Mouse (Mus musculus) kidney, embryonic 14.5 days (tissue): ENCODE measurements around the gene Smyd3. TPM values are rescaled to one million over a fixed set of nuclear protein-coding genes. Genes with fewer than 3 reads are reported as not detected.
A peak's percentile ranks its signal among the peaks of the same experiment; 100 is the strongest.

Experiments used
- ATAC-seq: fragments of 200-750 bp; cut with Nextera tagmentation; 2 replicates; pipeline ENCODE4 v1.8.0; 2017; ENCODE audit warnings: moderate number of reproducible peaks, mild to moderate bottlenecking, moderate TSS enrichment, moderate library complexity; ENCODE audit not compliant: low FRiP score, low TSS enrichment
- H3K27ac ChIP-seq: fragments of 300-500 bp; sonication (generic); 2 replicates; pipeline ENCODE4 v1.5.1; 2014; ENCODE audit warnings: low read depth, mild to moderate bottlenecking, low read length, moderate library complexity, mixed read lengths
- H3K27me3 ChIP-seq: fragments of 300-500 bp; sonication (generic); 2 replicates; pipeline ENCODE4 v1.6.1; 2014; ENCODE audit warnings: mild to moderate bottlenecking, low read length; ENCODE audit not compliant: control insufficient read depth, insufficient read depth
- H3K36me3 ChIP-seq: fragments of 300-500 bp; sonication (generic); 2 replicates; pipeline ENCODE4 v1.6.1; 2014; ENCODE audit warnings: low read length, mixed read lengths; ENCODE audit not compliant: control insufficient read depth, insufficient read depth
- H3K4me1 ChIP-seq: fragments of 300-500 bp; sonication (generic); 2 replicates; pipeline ENCODE4 v1.6.1; 2014; ENCODE audit warnings: low read length, mixed read lengths; ENCODE audit not compliant: control insufficient read depth, insufficient read depth
- H3K4me2 ChIP-seq: fragments of 300-500 bp; sonication (generic); replicated peaks from 2 replicates; pipeline ENCODE4 v1.6.1; 2014; ENCODE audit warnings: low read depth, mild to moderate bottlenecking, low read length
- H3K4me3 ChIP-seq: fragments of 300-500 bp; sonication (generic); 2 replicates; pipeline ENCODE4 v1.5.1; 2014; ENCODE audit warnings: mild to moderate bottlenecking, low read length
- H3K9ac ChIP-seq: fragments of 300-500 bp; sonication (generic); 2 replicates; pipeline ENCODE4 v1.6.1; 2014; ENCODE audit warnings: low read depth, mild to moderate bottlenecking, low read length, moderate library complexity
- H3K9me3 ChIP-seq: fragments of 300-500 bp; sonication (generic); 2 replicates; pipeline ENCODE4 v1.6.1; 2016; ENCODE audit warnings: low read length; ENCODE audit not compliant: control insufficient read depth
- WGBS: fragments of 180-500 bp; shearing (Covaris S2); extraction: QIAGEN DNeasy Blood & Tissue Kit; methylation state at CpG from one replicate; pipeline ENCODE4 v1.1.7; 2014; 5-methylcytosine and 5-hydroxymethylcytosine counted together
- polyA plus RNA-seq: library from polyadenylated mRNA; unstranded; fragments of >200 nt; fragmentation: Nextera tagmentation; extraction: Ambion mirVana; gene quantifications from 2 replicates; pipeline ENCODE4 v1.2.1, GENCODE M21; 2014

Gene Smyd3
- polyA plus RNA-seq, 1 experiment from 2014 or later = 21.5 TPM

GRCm38 (mm10) chr1:179236217-179236840 lies 281.5 kb downstream of the Smyd3 start:
- 24% methylated on average over 8 of the region's 8 CpGs for WGBS
- peak overlapping the region; percentile 47; the same call in 1 of the 2 replicates for H3K27ac ChIP-seq

DNA sequence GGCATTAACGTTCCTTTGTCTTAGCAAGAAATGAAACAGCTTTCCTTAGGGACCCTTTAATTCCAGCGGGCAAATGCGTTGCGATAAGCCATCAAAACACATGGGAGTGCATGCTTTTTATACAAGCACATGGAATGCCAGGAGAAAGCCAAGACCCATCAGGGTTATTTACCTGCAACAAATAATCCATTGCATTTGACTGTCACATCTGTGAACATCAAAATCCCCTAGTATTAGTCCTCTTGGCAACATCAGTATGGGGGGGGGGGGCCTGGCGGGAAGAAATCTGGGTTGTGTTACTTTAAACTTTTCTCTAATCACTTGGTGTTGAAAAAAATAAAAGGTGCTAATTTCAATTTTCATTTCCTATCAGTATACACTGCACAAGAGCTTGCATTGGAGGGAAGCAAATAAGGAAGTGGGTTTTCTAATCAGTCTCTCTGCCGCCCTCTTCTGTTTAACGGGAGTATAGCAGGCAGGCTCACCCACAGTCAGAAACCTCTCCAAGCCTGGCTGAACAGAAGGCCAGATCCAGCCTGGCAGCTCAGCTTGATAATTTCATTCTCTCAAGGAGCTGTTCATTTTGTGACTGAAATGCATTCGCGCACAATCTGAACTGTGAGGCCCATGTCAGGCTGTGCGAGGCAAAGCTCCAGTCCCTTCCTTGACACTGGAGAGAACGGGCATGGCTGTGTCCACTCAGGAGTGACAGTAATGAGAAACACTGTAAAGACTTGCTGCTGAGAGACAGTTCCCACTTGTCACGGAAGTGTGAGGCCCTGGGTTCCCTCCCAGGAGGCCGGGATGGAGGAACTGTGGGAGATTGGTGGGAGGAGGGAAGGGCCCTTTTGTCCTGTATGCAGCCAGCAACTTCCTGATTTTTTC lies 285.8 kb downstream of the Smyd3 start:
- H3K9ac ChIP-seq = no peak overlapping the region
- no peaks in the 10 kb centered on the region for H3K9me3 ChIP-seq
- no peaks in the 10 kb centered on the region for H3K36me3 ChIP-seq
- H3K4me1 ChIP-seq = peaks cover 13% of the 10 kb centered on the region; the same call in 1 of the 2 replicates
- no peak overlapping the region for H3K4me2 ChIP-seq
- peak; percentile 43 for ATAC-seq
- H3K27me3 ChIP-seq = no peaks in the 10 kb centered on the region
- 30% methylated on average over 13 of the region's 13 CpGs for WGBS
- H3K4me3 ChIP-seq = no peak overlapping the region
- H3K27ac ChIP-seq = peak overlapping the region; percentile 64

More at GRCm38 (mm10) chr1:179236217-179236840, 281.5 kb downstream of the Smyd3 start:
- H3K9me3 ChIP-seq = no peaks in the 10 kb centered on the region
- H3K4me3 ChIP-seq = no peak overlapping the region
- H3K36me3 ChIP-seq = no peaks in the 10 kb centered on the region
- no peaks in the 10 kb centered on the region for H3K27me3 ChIP-seq
- H3K4me2 ChIP-seq = 0 out of 2 replicates have a peak overlapping the region, but pooled peaks have one; percentile 2
- no peak overlapping the region for H3K9ac ChIP-seq
- H3K4me1 ChIP-seq = peaks cover 13% of the 10 kb centered on the region; the same call in 1 of the 2 replicates
- ATAC-seq = peak; percentile 76

DNA sequence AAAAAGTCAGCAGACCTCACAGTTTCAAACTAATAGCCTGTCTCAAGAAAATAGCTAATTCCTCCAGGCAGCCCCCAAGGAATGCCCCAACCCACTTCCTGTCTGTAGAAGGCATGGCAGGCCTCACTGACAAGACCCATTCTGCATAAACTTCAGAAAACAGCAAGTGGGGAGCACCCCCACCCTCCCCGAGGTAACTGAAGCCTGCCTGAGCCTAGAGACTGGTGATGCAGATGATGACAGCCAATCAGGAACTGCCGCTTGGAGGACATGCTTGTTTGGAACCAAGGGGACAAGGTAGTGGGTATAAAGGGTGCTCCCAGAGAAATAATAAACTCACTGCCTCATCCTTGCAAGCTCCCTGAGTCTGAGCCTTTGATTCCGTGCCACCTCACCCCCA lies 288.3 kb downstream of the Smyd3 start:
- Histone ChIP-seq H3K4me2 (no peak overlapping the region), H3K9me3 (no peaks in the 10 kb centered on the region), H3K36me3 (no peaks in the 10 kb centered on the region), H3K4me1 (peaks cover 3% of the 10 kb centered on the region; the same call in 1 of the 2 replicates), H3K9ac (no peak overlapping the region), H3K27me3 (no peaks in the 10 kb centered on the region), H3K27ac (no peak overlapping the region), H3K4me3 (no peak overlapping the region)
- WGBS = 71% methylated on average over 3 of the region's 3 CpGs
- ATAC-seq = no peak

DNA sequence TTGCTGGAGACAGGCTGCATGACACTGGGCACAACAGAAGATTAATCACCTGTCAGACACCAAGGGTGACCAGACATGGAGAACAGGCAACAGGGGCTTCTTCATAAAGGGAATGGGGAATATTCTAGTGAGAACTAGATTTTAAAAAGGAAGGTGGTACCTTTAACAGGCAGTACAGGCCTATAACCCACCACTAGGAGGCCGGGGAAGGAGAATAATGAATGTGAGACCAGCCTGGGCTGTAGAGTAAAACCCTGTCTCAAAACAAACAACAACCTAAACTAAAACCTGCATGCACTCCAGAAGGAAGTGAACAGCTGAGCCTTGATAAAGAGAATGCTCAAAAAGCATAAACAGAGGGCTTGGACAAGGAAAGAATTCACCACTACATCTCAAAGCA lies 297.6 kb downstream of the Smyd3 start:
- Histone ChIP-seq H3K4me1 (no peaks in the 10 kb centered on the region), H3K36me3 (no peaks in the 10 kb centered on the region), H3K27ac (no peak overlapping the region), H3K27me3 (no peaks in the 10 kb centered on the region), H3K4me3 (no peak overlapping the region), H3K9me3 (no peaks in the 10 kb centered on the region), H3K9ac (no peak overlapping the region), H3K4me2 (no peak overlapping the region)
- no peak for ATAC-seq
- WGBS = 35% methylated on average over 1 of the region's 1 CpGs

GRCm38 (mm10) chr1:179218061-179218460 lies 299.8 kb downstream of the Smyd3 start:
- 45% methylated on average over 5 of the region's 5 CpGs for WGBS
- no peak overlapping the region for H3K4me2 ChIP-seq
- ATAC-seq = 0 out of 2 replicates have a peak, but pooled peaks have one; percentile 9
- H3K27ac ChIP-seq = no peak overlapping the region
- peaks cover 9% of the 10 kb centered on the region for H3K4me1 ChIP-seq
- H3K4me3 ChIP-seq = no peak overlapping the region
- no peaks in the 10 kb centered on the region for H3K36me3 ChIP-seq
- H3K9me3 ChIP-seq = no peaks in the 10 kb centered on the region
- no peaks in the 10 kb centered on the region for H3K27me3 ChIP-seq
- no peak overlapping the region for H3K9ac ChIP-seq

DNA sequence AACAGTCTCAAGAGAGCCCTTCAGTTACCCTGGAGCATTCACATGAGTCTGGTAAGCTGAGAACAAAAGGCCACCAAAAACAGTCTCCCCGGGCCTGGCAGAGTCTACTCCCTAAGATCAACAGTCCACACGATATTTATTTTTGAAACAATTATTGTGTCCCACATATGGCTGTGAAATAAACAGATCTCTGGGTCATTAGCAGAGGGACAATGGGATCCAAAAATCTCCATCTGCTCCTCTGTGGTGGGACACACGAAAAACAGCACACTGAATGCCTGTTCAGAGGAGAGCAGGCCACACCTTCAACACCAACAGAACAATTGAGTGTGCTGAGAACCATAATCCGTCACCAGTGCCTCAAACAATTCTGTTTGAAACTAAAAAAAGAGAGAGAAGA lies 300.8 kb downstream of the Smyd3 start:
- no peak overlapping the region for H3K4me3 ChIP-seq
- H3K9ac ChIP-seq = no peak overlapping the region
- H3K27ac ChIP-seq = no peak overlapping the region
- H3K4me1 ChIP-seq = peaks cover 12% of the 10 kb centered on the region
- no peak overlapping the region for H3K4me2 ChIP-seq
- H3K9me3 ChIP-seq = no peaks in the 10 kb centered on the region
- H3K36me3 ChIP-seq = no peaks in the 10 kb centered on the region
- no peaks in the 10 kb centered on the region for H3K27me3 ChIP-seq
- ATAC-seq = no peak
- WGBS = 36% methylated on average over 4 of the region's 4 CpGs

DNA sequence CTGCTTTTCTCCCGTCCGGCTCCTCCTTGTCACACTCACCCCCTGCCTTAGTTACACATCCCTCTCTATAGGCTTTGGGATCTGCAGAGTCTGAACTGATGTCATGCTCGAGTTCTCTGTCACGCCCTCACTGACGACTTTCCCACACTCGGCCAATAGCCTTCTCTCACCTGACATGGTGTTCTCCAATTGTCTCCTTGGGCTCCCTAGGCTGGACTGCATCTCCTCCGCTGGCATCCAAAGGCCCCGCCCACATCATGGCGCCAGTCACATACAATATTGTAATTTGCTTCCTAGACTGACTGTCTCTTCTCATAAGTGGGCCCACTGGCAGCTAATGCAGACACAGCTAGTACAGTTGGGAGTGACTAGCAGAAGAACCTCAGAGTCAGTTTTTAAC lies 304.5 kb downstream of the Smyd3 start:
- H3K9ac ChIP-seq = no peak overlapping the region
- no peak overlapping the region for H3K27ac ChIP-seq
- no peaks in the 10 kb centered on the region for H3K9me3 ChIP-seq
- no peaks in the 10 kb centered on the region for H3K27me3 ChIP-seq
- no peak overlapping the region for H3K4me2 ChIP-seq
- H3K4me1 ChIP-seq = peaks cover 12% of the 10 kb centered on the region
- ATAC-seq = no peak; the same call in 1 of the 2 replicates
- no peaks in the 10 kb centered on the region for H3K36me3 ChIP-seq
- 84% methylated on average over 9 of the region's 9 CpGs for WGBS
- no peak overlapping the region for H3K4me3 ChIP-seq

DNA sequence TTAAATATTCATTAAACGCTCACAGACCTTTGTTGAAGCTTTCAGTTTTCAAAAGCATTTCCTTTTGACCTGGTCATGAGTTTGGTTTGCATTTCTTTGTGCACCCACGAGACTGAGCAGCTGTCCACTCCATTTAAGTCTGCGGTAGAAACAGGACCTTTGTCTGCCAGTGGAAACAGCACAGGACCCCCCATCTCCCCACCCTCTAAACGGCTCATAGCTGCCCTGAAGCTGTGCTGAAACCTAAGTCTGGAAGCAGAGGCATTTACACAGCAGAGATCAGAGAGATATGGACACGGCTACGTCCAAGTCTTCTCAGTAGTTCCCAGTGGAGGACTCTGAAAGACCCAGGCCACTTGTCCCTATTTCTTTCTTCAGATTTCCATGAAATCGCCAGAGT lies 305.5 kb downstream of the Smyd3 start:
- ATAC-seq = no peak
- H3K4me3 ChIP-seq = no peak overlapping the region
- 0 out of 2 replicates have a peak overlapping the region, but pooled peaks have one; percentile 8 for H3K27ac ChIP-seq
- H3K4me1 ChIP-seq = peaks cover 14% of the 10 kb centered on the region
- H3K27me3 ChIP-seq = no peaks in the 10 kb centered on the region
- no peaks in the 10 kb centered on the region for H3K9me3 ChIP-seq
- H3K9ac ChIP-seq = no peak overlapping the region
- no peak overlapping the region for H3K4me2 ChIP-seq
- no peaks in the 10 kb centered on the region for H3K36me3 ChIP-seq
- WGBS = 36% methylated on average over 7 of the region's 7 CpGs

DNA sequence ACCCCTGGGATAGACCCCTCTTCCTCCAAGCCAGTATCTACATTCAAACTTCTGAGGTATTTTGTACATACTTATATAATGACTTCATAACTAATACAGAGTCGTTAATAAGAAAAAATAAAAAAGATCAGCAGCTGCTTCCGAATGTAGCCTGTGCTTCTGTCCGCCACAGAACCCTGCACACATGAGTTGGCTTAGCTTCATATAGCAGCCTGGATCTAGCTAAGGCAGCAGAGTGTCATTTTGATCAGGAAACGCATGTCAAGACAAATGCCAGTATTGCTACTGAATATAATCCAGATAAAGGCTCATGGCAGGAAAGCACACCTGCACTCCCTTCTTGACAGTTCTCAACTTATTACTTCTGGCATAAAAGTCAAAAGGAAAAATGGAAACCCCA lies 306.5 kb downstream of the Smyd3 start:
- no peak overlapping the region for H3K27ac ChIP-seq
- H3K36me3 ChIP-seq = no peaks in the 10 kb centered on the region
- H3K27me3 ChIP-seq = no peaks in the 10 kb centered on the region
- 84% methylated on average over 4 of the region's 4 CpGs for WGBS
- no peak for ATAC-seq
- peaks cover 24% of the 10 kb centered on the region for H3K4me1 ChIP-seq
- no peaks in the 10 kb centered on the region for H3K9me3 ChIP-seq
- no peak overlapping the region for H3K4me2 ChIP-seq
- no peak overlapping the region for H3K9ac ChIP-seq
- no peak overlapping the region for H3K4me3 ChIP-seq
